Mouse (Mus musculus) T-helper 1 cell (primary cell): ENCODE data around the gene Olfr773.
"Not testable (repeated sequence)": the region's sequence is repeated elsewhere in the genome, so short reads cannot be mapped to it uniquely, and the experiment has no call there.

Experiments
- in situ Hi-C: fragments of 300-600 bp; cut with MboI, MseI; formaldehyde crosslinking; loops from one replicate; pipeline ENCODE4 v1.15.1; 2025; ENCODE audit warnings: high pct_unique_total_duplicates

Olfr773 gene

GRCm38 (mm10) chr10:129187319-129187718 lies at the start of gene Olfr773:
TSS of gene Olfr773 (minus strand) at chr10:129187419.
- in situ Hi-C loops: not testable (repeated sequence)

DNA sequence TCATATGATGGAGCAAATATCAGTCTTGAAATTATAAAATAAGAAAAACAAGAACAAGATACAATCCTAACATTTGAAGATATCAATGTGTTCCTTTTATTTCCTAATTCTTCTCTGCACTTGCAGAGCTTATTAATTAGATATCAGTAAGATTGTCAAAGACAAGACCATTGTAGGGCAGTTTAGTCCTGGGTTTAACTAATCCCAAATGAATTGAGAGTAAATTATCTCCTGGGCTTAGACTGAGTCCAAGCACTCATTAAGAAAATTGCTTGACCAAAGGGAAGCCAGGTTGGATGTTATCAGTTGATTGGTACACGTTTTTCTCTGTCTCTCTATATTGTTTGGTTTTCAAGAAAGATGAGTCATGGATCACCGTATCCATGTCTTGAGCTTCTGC lies 48.7 kb upstream of the Olfr773 start, which contains the start of gene Olfr774:
Olfr774 (plus strand) TSS at position 301 of the 400 bp plus-strand sequence.
- in situ Hi-C loops: no loop called here

GRCm38 (mm10) chr10:129230737-129231136 lies 43.5 kb upstream of the Olfr773 start:
- in situ Hi-C loops: no loop called here

- in situ Hi-C loops: not testable (repeated sequence)
Observed at GRCm38 (mm10) chr10:129177821-129178220, 9.4 kb downstream of the Olfr773 start, which contains the start of gene Olfr772. TSS of gene Olfr772 (minus strand) at chr10:129177921.

DNA sequence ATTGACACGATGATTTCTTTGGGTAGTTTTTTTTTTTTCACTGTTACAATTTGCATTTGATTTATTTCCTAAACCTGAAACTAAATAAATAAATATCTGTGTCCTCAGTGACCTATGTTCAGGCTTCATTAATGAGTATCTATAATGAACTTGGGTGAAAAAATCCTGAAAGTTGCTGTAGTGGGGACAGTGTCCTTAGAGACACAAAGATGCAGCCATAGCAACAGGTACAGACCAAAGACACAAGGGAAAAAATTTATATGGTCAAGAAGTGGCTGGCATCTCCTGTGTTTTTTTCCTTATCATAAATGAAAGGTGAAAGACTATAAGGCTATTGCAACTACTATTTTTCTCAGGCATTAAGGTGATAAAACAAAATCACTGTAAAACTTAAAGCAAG lies 22.6 kb downstream of the Olfr773 start, which contains the start of gene Olfr771:
Olfr771 (minus strand) TSS at position 101 of the 400 bp plus-strand sequence.
- in situ Hi-C loops: no loop called here

GRCm38 (mm10) chr10:129138898-129139297 lies 48.3 kb downstream of the Olfr773 start, which contains the start of gene Olfr770:
TSS of gene Olfr770 (minus strand) at chr10:129138998.
- in situ Hi-C loops: no loop called here
